Mouse (Mus musculus): ENCODE measurements at regions not wholly inside any gene's neighbourhood (a gene's known extent, or its start where the extent isn't known, plus 50 kb on each side); places are given as distances from the start of the nearest gene placed in this dataset.

DNA sequence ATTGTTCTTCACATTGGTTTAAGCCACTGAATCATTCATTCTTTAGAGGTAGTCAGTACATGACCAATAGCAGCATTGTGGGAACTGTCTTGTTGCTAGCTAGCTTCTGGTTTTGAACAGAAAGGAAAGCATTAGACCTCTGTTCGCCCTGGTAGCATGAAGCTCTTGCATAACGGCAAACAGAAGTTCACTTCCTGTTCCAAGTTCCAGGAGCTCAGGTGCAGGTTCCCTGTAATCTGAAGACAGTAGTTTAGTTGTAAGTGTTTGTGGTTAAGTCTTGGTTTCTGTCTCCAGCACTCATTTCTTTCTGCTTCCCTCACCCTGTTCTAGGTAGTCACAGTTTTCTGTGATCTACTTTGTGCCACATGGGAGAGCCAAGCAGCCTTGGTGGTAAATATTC is 381.1 kb upstream of the Clnk start:
- TF ChIP-seq POLR2A (IDR thresholded peaks at IDR 0.05; ENCODE audit: control insufficient read depth, low read depth, low read length) (no peak), CTCF (IDR thresholded peaks at IDR 0.05; ENCODE audit: control insufficient read depth, insufficient read depth, insufficient replicate concordance, low read depth, low read length) (no peak)
